Mouse (Mus musculus): ENCODE data around the gene Ccser1. TPM values are rescaled to one million over a fixed set of nuclear protein-coding genes. Genes with fewer than 3 reads are reported as not detected.
A peak's percentile ranks its signal among the peaks of the same experiment; 100 is the strongest.

Gene Ccser1
- total RNA-seq, 2 experiments from 2014 or later = 30.1 to 33.7 TPM

GRCm38 (mm10) chr6:62196496-62197188 lies 1016.5 kb downstream of the Ccser1 start:
- intact Hi-C loops (cut with DNase I) = no loop called here

GRCm38 (mm10) chr6:62198768-62199167 lies 1018.6 kb downstream of the Ccser1 start:
- intact Hi-C loops (cut with DNase I) = no loop called here
- peak; percentile 11 to 59 for DNase-seq (ENCODE audit: low spot score in 2 of 2)

More at GRCm38 (mm10) chr6:62196496-62197188, 1016.5 kb downstream of the Ccser1 start:
- peak; percentile 16 to 54 for DNase-seq (ENCODE audit: low spot score in 2 of 2)

- no peak for DNase-seq (ENCODE audit: low spot score in 2 of 2)
- intact Hi-C loops (cut with DNase I) = no loop called here
Observed at GRCm38 (mm10) chr6:62205013-62205412, 1024.9 kb downstream of the Ccser1 start.

- DNase-seq (ENCODE audit: low spot score in 2 of 2) = no peak
- intact Hi-C loops (cut with DNase I) = no loop called here
Observed at GRCm38 (mm10) chr6:62221856-62222255, 1041.7 kb downstream of the Ccser1 start.

- DNase-seq (ENCODE audit: low spot score in 2 of 2) = no peak
- intact Hi-C loops (cut with DNase I) = no loop called here
Observed at GRCm38 (mm10) chr6:62263899-62264298, 1083.8 kb downstream of the Ccser1 start.

GRCm38 (mm10) chr6:62264525-62264924 lies 1084.4 kb downstream of the Ccser1 start:
- no peak for DNase-seq (ENCODE audit: low spot score in 2 of 2)
- intact Hi-C loops (cut with DNase I) = no loop called here

- intact Hi-C loops (cut with DNase I) = no loop called here
- DNase-seq (ENCODE audit: low spot score in 2 of 2) = no peak
Observed at GRCm38 (mm10) chr6:62281256-62281655, 1101.1 kb downstream of the Ccser1 start.

- intact Hi-C loops (cut with DNase I) = no loop called here
- DNase-seq (ENCODE audit: low spot score in 2 of 2) = peak; percentile 9 to 80
Observed at GRCm38 (mm10) chr6:62301576-62302312, 1121.6 kb downstream of the Ccser1 start.

- intact Hi-C loops (cut with DNase I) = no loop called here
- no peak for DNase-seq (ENCODE audit: low spot score in 2 of 2)
Observed at GRCm38 (mm10) chr6:62318627-62319026, 1138.5 kb downstream of the Ccser1 start.

- intact Hi-C loops (cut with DNase I) = no loop called here
- DNase-seq (ENCODE audit: low spot score in 2 of 2) = no peak
Observed at GRCm38 (mm10) chr6:62340319-62340718, 1160.2 kb downstream of the Ccser1 start.

- intact Hi-C loops (cut with DNase I) = no loop called here
- DNase-seq (ENCODE audit: low spot score in 2 of 2) = no peak
Observed at GRCm38 (mm10) chr6:62367802-62368201, 1187.7 kb downstream of the Ccser1 start.
